Mouse (Mus musculus) heart, postnatal 0 days (tissue): ENCODE measurements around the gene Slc2a9. TPM values are rescaled to one million over a fixed set of nuclear protein-coding genes. Genes with fewer than 3 reads are reported as not detected.

Experiments used
- ATAC-seq: fragments of 200-750 bp; cut with Nextera tagmentation; 2 replicates; pipeline ENCODE4 v1.8.0; 2017; ENCODE audit warnings: low read depth, moderate number of reproducible peaks, moderate library complexity; ENCODE audit not compliant: insufficient read depth
- DNase-seq: peaks from one replicate; pipeline ENCODE4 v3.0.0-alpha.2; 2016; ENCODE audit warnings: low spot score
- H3K27ac ChIP-seq: fragments of 300-500 bp; sonication (generic); 2 replicates; pipeline ENCODE4 v1.5.1; 2014; ENCODE audit warnings: low read depth, mild to moderate bottlenecking
- H3K27me3 ChIP-seq: fragments of 300-500 bp; sonication (generic); 2 replicates; pipeline ENCODE4 v1.6.1; 2014; ENCODE audit warnings: low read length, mixed read lengths; ENCODE audit not compliant: control insufficient read depth, insufficient read depth
- H3K36me3 ChIP-seq: fragments of 300-500 bp; sonication (generic); replicated peaks from 2 replicates; pipeline ENCODE4 v1.6.1; 2014; ENCODE audit warnings: low read length, mixed read lengths; ENCODE audit not compliant: control insufficient read depth, insufficient read depth
- H3K4me1 ChIP-seq: fragments of 300-500 bp; sonication (generic); 2 replicates; pipeline ENCODE4 v1.6.1; 2014; ENCODE audit warnings: antibody characterized with exemption; ENCODE audit not compliant: control insufficient read depth, insufficient read depth
- H3K4me2 ChIP-seq: fragments of 300-500 bp; sonication (generic); 2 replicates; pipeline ENCODE4 v1.6.1; 2014; ENCODE audit warnings: low read depth, mild to moderate bottlenecking, low read length, moderate library complexity
- H3K4me3 ChIP-seq: fragments of 300-500 bp; sonication (generic); 2 replicates; pipeline ENCODE4 v1.5.1; 2014; ENCODE audit warnings: low read depth, low read length
- H3K9ac ChIP-seq: fragments of 300-500 bp; sonication (generic); replicated peaks from 2 replicates; pipeline ENCODE4 v1.6.1; 2014; ENCODE audit warnings: low read depth, low read length, mixed read lengths
- H3K9me3 ChIP-seq: fragments of 300-500 bp; sonication (generic); replicated peaks from 2 replicates; pipeline ENCODE4 v1.6.1; 2016; ENCODE audit warnings: low read length; ENCODE audit not compliant: control insufficient read depth
- CTCF ChIP-seq: IDR thresholded peaks from 2 replicates; pipeline ENCODE4 v1.5.1; 2016; ENCODE audit warnings: antibody characterized with exemption, control low read depth, low read depth
- EP300 ChIP-seq: IDR thresholded peaks from 2 replicates; pipeline ENCODE4 v1.6.1; 2016; ENCODE audit warnings: antibody characterized with exemption, low read depth
- WGBS: fragments of 180-500 bp; shearing (Covaris S2); extraction: QIAGEN DNeasy Blood & Tissue Kit; methylation state at CpG from one replicate; pipeline ENCODE4 v1.1.7; 2014; 5-methylcytosine and 5-hydroxymethylcytosine counted together
- polyA plus RNA-seq: library from polyadenylated mRNA; unstranded; fragments of >200 nt; fragmentation: Nextera tagmentation; extraction: Ambion mirVana; gene quantifications from 2 replicates; pipeline ENCODE4 v1.2.1, GENCODE M21; 2015
- total RNA-seq: library from RNA; depleted of rRNA; stranded (reverse); fragments of >200 nt; gene quantifications from 2 replicates; pipeline ENCODE4 v1.2.3, GENCODE M21; 2014; ENCODE audit warnings: low replicate concordance

The Slc2a9 gene
- total and polyA plus RNA-seq, 2 experiments from 2014 or later = 0.23 to 0.61 TPM

DNA sequence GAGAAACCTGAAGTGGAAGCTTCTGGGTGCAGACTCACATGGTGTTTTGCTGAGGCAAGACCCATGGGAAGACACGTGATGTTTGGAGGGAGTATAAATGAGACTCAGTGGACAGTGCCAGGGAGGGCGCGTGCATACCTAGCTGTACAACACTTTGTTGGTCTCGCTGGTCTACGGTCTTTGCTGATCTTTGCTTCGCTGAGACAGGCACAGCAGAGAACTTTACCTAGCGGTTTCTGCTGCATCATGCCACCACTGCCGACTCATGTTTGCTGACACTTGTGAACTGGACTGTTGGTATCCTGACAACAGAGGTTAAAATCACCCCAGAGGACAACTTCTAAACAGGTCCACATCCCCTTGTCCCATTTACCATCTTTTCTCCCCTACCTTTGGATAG, 2.9 kb downstream of the Slc2a9 start:
- 87% methylated on average over 8 of the region's 8 CpGs for WGBS
- Histone ChIP-seq H3K9ac (no peak overlapping the region), H3K4me2 (no peak overlapping the region), H3K4me3 (no peak overlapping the region), H3K9me3 (no peaks in the 10 kb centered on the region), H3K4me1 (no peaks in the 10 kb centered on the region), H3K27me3 (no peaks in the 10 kb centered on the region), H3K27ac (no peak overlapping the region), H3K36me3 (no peaks in the 10 kb centered on the region)
- no peak for DNase-seq
- ATAC-seq = no peak
- no peak for TF ChIP-seq CTCF
- TF ChIP-seq EP300 = no peak

DNA sequence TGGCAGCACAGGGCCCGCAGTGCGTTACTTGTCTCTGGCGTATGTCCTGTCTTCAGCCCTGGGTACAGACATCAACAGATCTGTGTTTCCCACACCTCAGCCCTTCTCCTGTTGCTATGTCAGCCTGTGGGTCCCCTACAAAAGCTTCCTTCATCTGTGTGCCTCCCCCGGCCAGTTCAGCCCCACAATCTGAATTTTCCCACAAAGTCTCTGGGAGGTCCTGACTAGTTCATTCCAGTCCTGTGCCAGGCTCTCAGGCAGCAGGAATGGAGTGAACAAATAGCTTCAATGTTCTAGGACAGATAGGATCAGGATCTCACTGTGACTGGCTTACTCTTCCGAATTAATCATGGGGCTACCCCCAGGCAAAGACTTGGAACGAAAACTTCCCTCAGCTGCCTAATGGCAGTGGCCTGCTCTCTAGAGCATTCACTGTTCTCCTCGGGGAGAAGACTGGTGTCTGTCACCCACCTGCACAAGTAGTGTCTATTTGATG, 3.6 kb downstream of the Slc2a9 start:
- WGBS = 69% methylated on average over 7 of the region's 7 CpGs
- DNase-seq (no peak), ATAC-seq (no peak)
- no peaks in the 10 kb centered on the region for H3K36me3 ChIP-seq
- no peaks in the 10 kb centered on the region for H3K9me3 ChIP-seq
- H3K4me1 ChIP-seq = no peaks in the 10 kb centered on the region
- H3K27me3 ChIP-seq = no peaks in the 10 kb centered on the region
- no peak overlapping the region for H3K9ac ChIP-seq
- no peak overlapping the region for H3K27ac ChIP-seq
- H3K4me3 ChIP-seq = no peak overlapping the region
- no peak for TF ChIP-seq EP300
- no peak for TF ChIP-seq CTCF
- H3K4me2 ChIP-seq = no peak overlapping the region

- DNase-seq = no peak
- Histone ChIP-seq H3K27ac (no peak overlapping the region), H3K27me3 (no peaks in the 10 kb centered on the region), H3K4me1 (no peaks in the 10 kb centered on the region), H3K9me3 (0 out of 2 replicates have a peak, but pooled peaks cover 3% of the 10 kb centered on the region), H3K4me2 (no peak overlapping the region), H3K9ac (no peak overlapping the region), H3K4me3 (no peak overlapping the region), H3K36me3 (no peaks in the 10 kb centered on the region)
- 24% methylated on average over 5 of the region's 5 CpGs for WGBS
- TF ChIP-seq CTCF (no peak), EP300 (no peak)
- no peak for ATAC-seq
These were observed 4.5 kb downstream of the Slc2a9 start for GRCm38 (mm10) chr5:38498479-38498878.

GRCm38 (mm10) chr5:38496491-38497057, 6.4 kb downstream of the Slc2a9 start:
- DNase-seq = no peak
- Histone ChIP-seq H3K36me3 (no peaks in the 10 kb centered on the region), H3K4me3 (no peak overlapping the region), H3K4me2 (no peak overlapping the region), H3K9ac (no peak overlapping the region), H3K27ac (no peak overlapping the region), H3K9me3 (0 out of 2 replicates have a peak, but pooled peaks cover 3% of the 10 kb centered on the region), H3K4me1 (no peaks in the 10 kb centered on the region), H3K27me3 (no peaks in the 10 kb centered on the region)
- ATAC-seq = no peak
- TF ChIP-seq CTCF = no peak
- no peak for TF ChIP-seq EP300
- 71% methylated on average over 8 of the region's 8 CpGs for WGBS

- H3K4me2 ChIP-seq = no peak overlapping the region
- no peaks in the 10 kb centered on the region for H3K27me3 ChIP-seq
- no peak overlapping the region for H3K27ac ChIP-seq
- no peak overlapping the region for H3K4me3 ChIP-seq
- ATAC-seq = no peak
- 83% methylated on average over 6 of the region's 6 CpGs for WGBS
- H3K4me1 ChIP-seq = no peaks in the 10 kb centered on the region
- no peaks in the 10 kb centered on the region for H3K36me3 ChIP-seq
- no peak overlapping the region for H3K9ac ChIP-seq
- no peak for DNase-seq
- no peak for TF ChIP-seq EP300
- TF ChIP-seq CTCF = no peak
- 0 out of 2 replicates have a peak, but pooled peaks cover 3% of the 10 kb centered on the region for H3K9me3 ChIP-seq
These were observed 9.1 kb downstream of the Slc2a9 start for GRCm38 (mm10) chr5:38493890-38494289.

DNA sequence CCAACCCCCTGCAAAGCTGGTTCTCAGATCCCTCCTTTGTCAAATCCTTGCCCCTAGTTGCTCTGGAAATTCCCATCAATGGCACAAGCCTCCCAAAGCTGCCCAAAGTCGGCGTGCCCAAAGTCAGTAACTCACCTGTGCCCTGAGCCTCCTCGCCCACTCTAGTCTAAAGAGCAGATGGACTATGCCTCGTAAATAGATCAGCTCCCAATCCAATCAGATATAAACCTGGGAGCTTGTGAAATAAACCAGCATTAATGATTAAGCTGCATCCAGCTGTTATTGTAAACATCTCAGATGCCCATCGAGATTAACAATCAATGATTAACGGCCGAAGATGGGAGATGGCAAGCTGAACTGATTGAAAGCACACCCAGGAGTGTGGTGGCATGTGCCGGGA, 11.2 kb downstream of the Slc2a9 start:
- 82% methylated on average over 8 of the region's 8 CpGs for WGBS
- H3K4me3 ChIP-seq = no peak overlapping the region
- H3K9me3 ChIP-seq = 0 out of 2 replicates have a peak, but pooled peaks cover 3% of the 10 kb centered on the region
- ATAC-seq = no peak
- H3K4me2 ChIP-seq = no peak overlapping the region
- DNase-seq = no peak
- TF ChIP-seq CTCF (no peak), EP300 (no peak)
- no peaks in the 10 kb centered on the region for H3K27me3 ChIP-seq
- H3K4me1 ChIP-seq = no peaks in the 10 kb centered on the region
- H3K27ac ChIP-seq = no peak overlapping the region
- H3K9ac ChIP-seq = no peak overlapping the region
- H3K36me3 ChIP-seq = no peaks in the 10 kb centered on the region
